Mouse (Mus musculus) Patski (cell line): Measurements from ENCODE around the gene Cers1. TPM values are rescaled to one million over a fixed set of nuclear protein-coding genes. Genes with fewer than 3 reads are reported as not detected.

Experiments used
- ATAC-seq: fragments of 100-300 bp; one replicate; pipeline ENCODE4 v1.8.0; 2021
- CTCF ChIA-PET: fragments of 350-600 bp; sonication (Branson Sonifier 250); formaldehyde crosslinking; loops from one replicate; lab custom pipeline; 2022; ENCODE audit warnings: inconsistent platforms; lab: Charles Lee
- POLR2A ChIA-PET: fragments of 350-600 bp; sonication (Branson Sonifier 250); formaldehyde crosslinking; loops from one replicate; lab custom pipeline; 2022; ENCODE audit warnings: antibody characterized with exemption, inconsistent platforms; lab: Charles Lee
- DNase-seq: peaks from one replicate; pipeline ENCODE4 v3.0.0-alpha.2; 2011; ENCODE audit warnings: low read depth, low spot score
- H3K27me3 ChIP-seq: fragments of 371-371 bp; one replicate; pipeline ENCODE4 v1.5.1; 2021
- CTCF ChIP-seq: fragments of 100-300 bp; IDR thresholded peaks from one replicate; pipeline ENCODE4 v1.5.1; 2021
- in situ Hi-C: fragments of 300-500 bp; cut with MboI; formaldehyde crosslinking; loops from 3 replicates; pipeline ENCODE4 v1.11.1; 2018; ENCODE audit warnings: low pct_unique_long_range_greater_than_20kb, mixed read lengths
- polyA plus RNA-seq: library from polyadenylated mRNA; unstranded; gene quantifications from one replicate; pipeline ENCODE4 v1.2.3, GENCODE M21; 2021

Cers1 gene
- polyA plus RNA-seq, 1 experiment from 2014 or later = 2.5 TPM

DNA sequence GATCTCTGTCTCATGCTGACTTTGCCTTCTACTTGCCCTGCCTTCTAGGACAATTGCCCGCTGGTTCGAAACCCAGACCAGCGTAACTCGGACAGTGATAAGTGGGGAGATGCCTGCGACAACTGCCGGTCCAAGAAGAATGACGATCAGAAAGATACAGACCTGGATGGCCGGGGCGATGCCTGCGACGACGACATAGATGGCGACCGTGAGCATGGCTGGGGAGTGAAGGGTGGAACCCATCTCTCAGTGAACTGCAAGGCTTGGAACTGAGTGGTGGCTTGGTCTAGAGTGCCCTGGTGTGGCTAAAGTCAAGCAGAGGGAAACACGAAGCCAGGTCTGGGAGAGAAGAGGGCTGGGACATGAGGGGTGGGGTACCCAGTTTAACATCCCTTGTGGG is 61.5 kb downstream of the Cers1 start:
- ATAC-seq = no peak
- no peaks in the 10 kb centered on the region for H3K27me3 ChIP-seq
- CTCF ChIA-PET = no interaction called here
- no peak for TF ChIP-seq CTCF
- no peak for DNase-seq
- in situ Hi-C loops = loop anchor here (5.0 to 10.0 kb wide), 3 partner anchors 35 to 1838 kb away; partner anchors contain the start of genes Cib3, Fam32a and Gm11034
- POLR2A ChIA-PET = no interaction called here

DNA sequence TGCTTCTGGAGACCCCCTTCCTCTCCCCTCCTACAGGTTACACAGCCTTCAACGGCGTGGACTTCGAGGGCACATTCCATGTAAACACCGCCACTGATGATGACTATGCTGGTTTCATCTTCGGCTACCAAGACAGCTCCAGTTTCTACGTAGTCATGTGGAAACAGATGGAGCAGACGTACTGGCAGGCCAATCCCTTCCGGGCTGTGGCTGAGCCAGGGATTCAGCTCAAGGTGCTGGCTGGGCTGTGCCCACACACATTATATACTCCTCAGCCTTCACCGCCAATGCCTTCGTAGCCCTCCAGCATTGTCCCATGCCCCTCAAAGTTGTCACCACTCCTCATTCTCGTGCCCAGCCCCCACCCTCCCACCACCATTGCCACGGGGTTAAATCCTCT is 64.5 kb downstream of the Cers1 start:
- no peak for DNase-seq
- H3K27me3 ChIP-seq = no peaks in the 10 kb centered on the region
- CTCF ChIA-PET = no interaction called here
- TF ChIP-seq CTCF = no peak
- in situ Hi-C loops = no loop called here
- ATAC-seq = no peak
- POLR2A ChIA-PET = no interaction called here

Other genes with a start within 250 kb of the Cers1 start
- gene Tm6sf2, start 242.9 kb upstream of the Cers1 start, polyA plus RNA-seq = 1.3 TPM
- 7.3 TPM for gene Hapln4, start 232.3 kb upstream of the Cers1 start, polyA plus RNA-seq
- 0.01 TPM for gene Ncan, start 194.9 kb upstream of the Cers1 start, polyA plus RNA-seq
- gene Nr2c2ap, start 184.4 kb upstream of the Cers1 start, polyA plus RNA-seq = 35.1 TPM
- gene Rfxank, start 176.6 kb upstream of the Cers1 start, polyA plus RNA-seq = 19.6 TPM
- 80.3 TPM for gene Borcs8, start 176.3 kb upstream of the Cers1 start, polyA plus RNA-seq
- 0.54 TPM for gene Mef2b, start 176.1 kb upstream of the Cers1 start, polyA plus RNA-seq
- 64.9 TPM for gene Tmem161a, start 143.4 kb upstream of the Cers1 start, polyA plus RNA-seq
- 5.0 TPM for gene Slc25a42, start 103.5 kb upstream of the Cers1 start, polyA plus RNA-seq
- gene Sugp2, start 81.5 kb upstream of the Cers1 start, polyA plus RNA-seq = 26.5 TPM
- 16.4 TPM for gene Armc6, start 81.3 kb upstream of the Cers1 start, polyA plus RNA-seq
- gene Homer3, start 32.9 kb upstream of the Cers1 start, polyA plus RNA-seq = 67.9 TPM
- gene Ddx49, start 13.3 kb upstream of the Cers1 start, polyA plus RNA-seq = 48.8 TPM
- gene Cope, start 13.3 kb upstream of the Cers1 start, polyA plus RNA-seq = 259 TPM
- gene Gdf1, start 14.0 kb downstream of the Cers1 start, polyA plus RNA-seq = 1.1 TPM
- gene Upf1, start 37.5 kb downstream of the Cers1 start, polyA plus RNA-seq = 44.5 TPM
- 0.36 TPM for gene Comp, start 57.8 kb downstream of the Cers1 start, polyA plus RNA-seq
- gene Crtc1, start 123.8 kb downstream of the Cers1 start, polyA plus RNA-seq = 12.0 TPM
- gene Klhl26, start 161.2 kb downstream of the Cers1 start, polyA plus RNA-seq = 27.5 TPM
- gene Tmem59l, start 171.6 kb downstream of the Cers1 start, polyA plus RNA-seq = 0.09 TPM
- gene Crlf1, start 177.4 kb downstream of the Cers1 start, polyA plus RNA-seq = 29.4 TPM
- gene Rex1bd, start 191.0 kb downstream of the Cers1 start, polyA plus RNA-seq = 93.9 TPM
- 662 TPM for gene Uba52, start 195.0 kb downstream of the Cers1 start, polyA plus RNA-seq
- 278 TPM for gene Fkbp8, start 211.9 kb downstream of the Cers1 start, polyA plus RNA-seq
- 81.4 TPM for gene Kxd1, start 212.2 kb downstream of the Cers1 start, polyA plus RNA-seq
- gene Ell, start 223.7 kb downstream of the Cers1 start, polyA plus RNA-seq = 26.1 TPM